Mouse (Mus musculus) hindbrain, postnatal 0 days (tissue): ENCODE data around the gene Cabp4. TPM values are rescaled to one million over a fixed set of nuclear protein-coding genes. Genes with fewer than 3 reads are reported as not detected.
"Not testable (repeated sequence)": the region's sequence is repeated elsewhere in the genome, so short reads cannot be mapped to it uniquely, and the experiment has no call there.

Experiments used
- ATAC-seq: fragments of 200-750 bp; cut with Nextera tagmentation; 2 replicates; pipeline ENCODE4 v1.8.0; 2017; ENCODE audit warnings: mild to moderate bottlenecking, moderate TSS enrichment, moderate library complexity
- DNase-seq: peaks from one replicate; pipeline ENCODE4 v3.0.0-alpha.2; 2015; ENCODE audit warnings: low spot score
- H3K27ac ChIP-seq: fragments of 300-500 bp; sonication (generic); 2 replicates; pipeline ENCODE4 v1.5.1; 2014; ENCODE audit warnings: mild to moderate bottlenecking
- H3K27me3 ChIP-seq: fragments of 300-500 bp; sonication (generic); 2 replicates; pipeline ENCODE4 v1.6.1; 2014; ENCODE audit warnings: low read length, mixed read lengths; ENCODE audit not compliant: insufficient read depth
- H3K36me3 ChIP-seq: fragments of 300-500 bp; sonication (generic); 2 replicates; pipeline ENCODE4 v1.6.1; 2014; ENCODE audit warnings: low read length, mixed read lengths; ENCODE audit not compliant: insufficient read depth
- H3K4me1 ChIP-seq: fragments of 300-500 bp; sonication (generic); 2 replicates; pipeline ENCODE4 v1.6.1; 2014; ENCODE audit warnings: antibody characterized with exemption, low read length, mixed read lengths; ENCODE audit not compliant: insufficient read depth
- H3K4me2 ChIP-seq: fragments of 300-500 bp; sonication (generic); 2 replicates; pipeline ENCODE4 v1.6.1; 2014; ENCODE audit warnings: low read depth, mild to moderate bottlenecking, low read length, moderate library complexity, mixed read lengths
- H3K4me3 ChIP-seq: fragments of 300-500 bp; sonication (generic); 2 replicates; pipeline ENCODE4 v1.5.1; 2014; ENCODE audit warnings: low read length
- H3K9ac ChIP-seq: fragments of 300-500 bp; sonication (generic); replicated peaks from 2 replicates; pipeline ENCODE4 v1.6.1; 2014; ENCODE audit warnings: mild to moderate bottlenecking, low read length, moderate library complexity, mixed read lengths
- H3K9me3 ChIP-seq: fragments of 300-500 bp; sonication (generic); 2 replicates; pipeline ENCODE4 v1.6.1; 2016; ENCODE audit warnings: low read length, mixed read lengths
- CTCF ChIP-seq: IDR thresholded peaks from 2 replicates; pipeline ENCODE4 v1.5.1; 2016; ENCODE audit warnings: antibody characterized with exemption, control low read depth, low read depth
- WGBS: fragments of 180-500 bp; shearing (Covaris S2); extraction: QIAGEN DNeasy Blood & Tissue Kit; methylation state at CpG from one replicate; pipeline ENCODE4 v1.1.7; 2014; 5-methylcytosine and 5-hydroxymethylcytosine counted together
- polyA plus RNA-seq: library from polyadenylated mRNA; unstranded; fragments of >200 nt; fragmentation: Nextera tagmentation; extraction: Ambion mirVana; gene quantifications from 2 replicates; pipeline ENCODE4 v1.2.1, GENCODE M21; 2015
- total RNA-seq: library from RNA; depleted of rRNA; stranded (reverse); fragments of >200 nt; gene quantifications from 2 replicates; pipeline ENCODE4 v1.2.3, GENCODE M21; 2014

The Cabp4 gene
- total and polyA plus RNA-seq, 2 experiments from 2014 or later = 0.51 TPM; not detected in 1

- ATAC-seq (no peak), DNase-seq (no peak)
- 82% methylated on average over 2 of the region's 2 CpGs for WGBS
- Histone ChIP-seq H3K9me3 (no peaks in the 10 kb centered on the region), H3K4me3 (no peak overlapping the region), H3K4me1 (peaks cover 4% of the 10 kb centered on the region; the same call in 1 of the 2 replicates), H3K27ac (no peak overlapping the region), H3K27me3 (no peaks in the 10 kb centered on the region), H3K9ac (no peak overlapping the region), H3K36me3 (peaks cover 34% of the 10 kb centered on the region), H3K4me2 (no peak overlapping the region)
- no peak; the same call in 1 of the 2 replicates for TF ChIP-seq CTCF
Observed at GRCm38 (mm10) chr19:4131768-4132167, 12.1 kb downstream of the Cabp4 start.

GRCm38 (mm10) chr19:4131075-4131474 is 12.8 kb downstream of the Cabp4 start:
- Histone ChIP-seq H3K4me1 (peaks cover 7% of the 10 kb centered on the region; the same call in 1 of the 2 replicates), H3K27ac (no peak overlapping the region), H3K4me3 (no peak overlapping the region), H3K4me2 (no peak overlapping the region), H3K9ac (no peak overlapping the region), H3K36me3 (peaks cover 34% of the 10 kb centered on the region), H3K9me3 (no peaks in the 10 kb centered on the region), H3K27me3 (no peaks in the 10 kb centered on the region)
- no peak for ATAC-seq
- 89% methylated on average over 5 of the region's 5 CpGs for WGBS
- no peak for TF ChIP-seq CTCF
- DNase-seq = no peak

GRCm38 (mm10) chr19:4130106-4130505 is 13.7 kb downstream of the Cabp4 start:
- no peaks in the 10 kb centered on the region for H3K27me3 ChIP-seq
- no peak overlapping the region for H3K4me2 ChIP-seq
- no peak for TF ChIP-seq CTCF
- H3K27ac ChIP-seq = no peak overlapping the region
- H3K4me3 ChIP-seq = no peak overlapping the region
- ATAC-seq (no peak), DNase-seq (no peak)
- WGBS = 86% methylated on average over 4 of the region's 4 CpGs
- H3K4me1 ChIP-seq = peaks cover 7% of the 10 kb centered on the region; the same call in 1 of the 2 replicates
- H3K9ac ChIP-seq = no peak overlapping the region
- peaks cover 34% of the 10 kb centered on the region for H3K36me3 ChIP-seq
- no peaks in the 10 kb centered on the region for H3K9me3 ChIP-seq

- Histone ChIP-seq H3K4me2 (no peak overlapping the region), H3K36me3 (peaks cover 34% of the 10 kb centered on the region)
- DNase-seq = no peak
Observed at GRCm38 (mm10) chr19:4129462-4129861, 14.4 kb downstream of the Cabp4 start.

GRCm38 (mm10) chr19:4126759-4127495 is 16.9 kb downstream of the Cabp4 start:
- Histone ChIP-seq H3K4me3 (peak overlapping the region; percentile 84), H3K9me3 (no peaks in the 10 kb centered on the region), H3K4me1 (peaks cover 7% of the 10 kb centered on the region; the same call in 1 of the 2 replicates), H3K4me2 (peak overlapping the region; percentile 70), H3K27me3 (no peaks in the 10 kb centered on the region), H3K27ac (peak overlapping the region; percentile 86; the same call in 1 of the 2 replicates), H3K36me3 (peaks cover 23% of the 10 kb centered on the region), H3K9ac (peak overlapping the region; percentile 92)
- DNase-seq = no peak
- WGBS = 56% methylated on average over 7 of the region's 7 CpGs
- no peak for ATAC-seq
- no peak for TF ChIP-seq CTCF

More at GRCm38 (mm10) chr19:4129462-4129861, 14.4 kb downstream of the Cabp4 start:
- peaks cover 7% of the 10 kb centered on the region; the same call in 1 of the 2 replicates for H3K4me1 ChIP-seq
- WGBS = 90% methylated on average over 7 of the region's 7 CpGs
- no peak for ATAC-seq
- H3K27ac ChIP-seq = no peak overlapping the region
- H3K9ac ChIP-seq = no peak overlapping the region
- H3K4me3 ChIP-seq = no peak overlapping the region
- no peaks in the 10 kb centered on the region for H3K9me3 ChIP-seq
- H3K27me3 ChIP-seq = no peaks in the 10 kb centered on the region
- no peak for TF ChIP-seq CTCF

- ATAC-seq = peak; percentile 96
- peak within 1 kb of the TSS; percentile 70 for H3K4me2 ChIP-seq
Observed at GRCm38 (mm10) chr19:4125741-4126696, 17.8 kb downstream of the Cabp4 start, which contains the start of gene Aip. Gene Aip (minus strand): TSS chr19:4125858.

GRCm38 (mm10) chr19:4125268-4125667 is 18.6 kb downstream of the Cabp4 start:
- DNase-seq (peak; percentile 30), ATAC-seq (peak; percentile 46)
- H3K27me3 ChIP-seq, H3K9me3 ChIP-seq: not testable (repeated sequence)
- peak overlapping the region; percentile 84 for H3K4me3 ChIP-seq
- H3K4me1 ChIP-seq = peaks cover 13% of the 10 kb centered on the region
- H3K4me2 ChIP-seq = peak overlapping the region; percentile 70
- WGBS = 9% methylated on average over 4 of the region's 4 CpGs
- peak overlapping the region; percentile 92; the same call in 1 of the 2 replicates for H3K9ac ChIP-seq
- peak overlapping the region; percentile 86 for H3K27ac ChIP-seq
- H3K36me3 ChIP-seq = peaks cover 12% of the 10 kb centered on the region

More at GRCm38 (mm10) chr19:4125741-4126696, 17.8 kb downstream of the Cabp4 start, which contains the start of gene Aip:
- peaks cover 7% of the 10 kb centered on the region; the same call in 1 of the 2 replicates for H3K4me1 ChIP-seq
- no peaks in the 10 kb centered on the region for H3K27me3 ChIP-seq
- H3K4me3 ChIP-seq = peak within 1 kb of the TSS; percentile 84
- H3K36me3 ChIP-seq = peaks cover 14% of the 10 kb centered on the region
- peak; percentile 99 for DNase-seq
- peak within 1 kb of the TSS; percentile 92 for H3K9ac ChIP-seq
- no peaks in the 10 kb centered on the region for H3K9me3 ChIP-seq
- H3K27ac ChIP-seq = peak within 1 kb of the TSS; percentile 86
- 2% methylated on average over 59 of the region's 64 CpGs for WGBS
- TF ChIP-seq CTCF = peak; percentile 72
